Mouse (Mus musculus) midbrain, embryonic 14.5 days (tissue): ENCODE results near the gene Misp. TPM values are rescaled to one million over a fixed set of nuclear protein-coding genes. Genes with fewer than 3 reads are reported as not detected.

ENCODE experiments used
- ATAC-seq: fragments of 200-750 bp; cut with Nextera tagmentation; 2 replicates; pipeline ENCODE4 v1.8.0; 2017; ENCODE audit warnings: moderate number of reproducible peaks, moderate library complexity; ENCODE audit not compliant: low FRiP score, low TSS enrichment
- DNase-seq: peaks from one replicate; pipeline ENCODE4 v3.0.0-alpha.2; 2015
- H3K27ac ChIP-seq: fragments of 300-500 bp; sonication (generic); replicated peaks from 2 replicates; pipeline ENCODE4 v1.5.1; 2014; ENCODE audit warnings: mild to moderate bottlenecking, low read depth, low read length, moderate library complexity
- H3K27me3 ChIP-seq: fragments of 300-500 bp; sonication (generic); 2 replicates; pipeline ENCODE4 v1.6.1; 2014; ENCODE audit warnings: low read length, control low read depth, mixed read lengths; ENCODE audit not compliant: control insufficient read depth, insufficient read depth
- H3K36me3 ChIP-seq: fragments of 300-500 bp; sonication (generic); 2 replicates; pipeline ENCODE4 v1.6.1; 2014; ENCODE audit warnings: low read length, control low read depth; ENCODE audit not compliant: control insufficient read depth, insufficient read depth
- H3K4me1 ChIP-seq: fragments of 300-500 bp; sonication (generic); 2 replicates; pipeline ENCODE4 v1.6.1; 2014; ENCODE audit warnings: mild to moderate bottlenecking, antibody characterized with exemption, low read length, control low read depth; ENCODE audit not compliant: control insufficient read depth, insufficient read depth
- H3K4me2 ChIP-seq: fragments of 300-500 bp; sonication (generic); 2 replicates; pipeline ENCODE4 v1.6.1; 2014; ENCODE audit warnings: mild to moderate bottlenecking, low read length, moderate library complexity
- H3K4me3 ChIP-seq: fragments of 300-500 bp; sonication (generic); replicated peaks from 2 replicates; pipeline ENCODE4 v1.5.1; 2014; ENCODE audit warnings: low read depth, low read length
- H3K9ac ChIP-seq: fragments of 300-500 bp; sonication (generic); replicated peaks from 2 replicates; pipeline ENCODE4 v1.6.1; 2014; ENCODE audit warnings: mild to moderate bottlenecking, low read length, moderate library complexity
- H3K9me3 ChIP-seq: fragments of 300-500 bp; sonication (generic); 2 replicates; pipeline ENCODE4 v1.6.1; 2016; ENCODE audit warnings: low read length, control low read depth, mixed read lengths; ENCODE audit not compliant: control insufficient read depth
- WGBS: fragments of 180-500 bp; shearing (Covaris S2); extraction: QIAGEN DNeasy Blood & Tissue Kit; methylation state at CpG from one replicate; pipeline ENCODE4 v1.1.7; 2014; 5-methylcytosine and 5-hydroxymethylcytosine counted together
- polyA plus RNA-seq: library from polyadenylated mRNA; unstranded; fragments of >200 nt; fragmentation: Nextera tagmentation; extraction: Ambion mirVana; gene quantifications from 2 replicates; pipeline ENCODE4 v1.2.1, GENCODE M21; 2014

Misp gene
- polyA plus RNA-seq, 1 experiment from 2014 or later: 0.45 TPM

- no peaks in the 10 kb centered on the region for H3K4me1 ChIP-seq
- ATAC-seq (no peak), DNase-seq (no peak)
- no peak overlapping the region for H3K27ac ChIP-seq
- H3K36me3 ChIP-seq: peaks cover 32% of the 10 kb centered on the region
- no peak overlapping the region for H3K4me2 ChIP-seq
- H3K4me3 ChIP-seq: no peak overlapping the region
- no peaks in the 10 kb centered on the region for H3K27me3 ChIP-seq
- WGBS: 34% methylated on average over 17 of the region's 17 CpGs
- H3K9ac ChIP-seq: 0 out of 2 replicates have a peak overlapping the region, but pooled peaks have one; percentile 12
- no peaks in the 10 kb centered on the region for H3K9me3 ChIP-seq
Observed at GRCm38 (mm10) chr10:79822372-79822771, 1.6 kb downstream of the Misp start.

- H3K27ac ChIP-seq: no peak overlapping the region
- no peaks in the 10 kb centered on the region for H3K4me1 ChIP-seq
- WGBS: 77% methylated on average over 6 of the region's 6 CpGs
- no peaks in the 10 kb centered on the region for H3K9me3 ChIP-seq
- peaks cover 29% of the 10 kb centered on the region for H3K36me3 ChIP-seq
- no peak overlapping the region for H3K9ac ChIP-seq
- no peak for ATAC-seq
- H3K4me3 ChIP-seq: no peak overlapping the region
- no peak overlapping the region for H3K4me2 ChIP-seq
- no peaks in the 10 kb centered on the region for H3K27me3 ChIP-seq
- no peak for DNase-seq
Observed at GRCm38 (mm10) chr10:79823011-79823410, 2.2 kb downstream of the Misp start.

- ATAC-seq (no peak), DNase-seq (no peak)
- Histone ChIP-seq H3K9ac (no peak overlapping the region), H3K27me3 (no peaks in the 10 kb centered on the region), H3K4me2 (no peak overlapping the region), H3K4me3 (no peak overlapping the region), H3K36me3 (peaks cover 16% of the 10 kb centered on the region), H3K4me1 (no peaks in the 10 kb centered on the region), H3K9me3 (no peaks in the 10 kb centered on the region), H3K27ac (no peak overlapping the region)
- 77% methylated on average over 6 of the region's 6 CpGs for WGBS
Observed at GRCm38 (mm10) chr10:79824413-79824812, 3.6 kb downstream of the Misp start.

GRCm38 (mm10) chr10:79831583-79831982 is 10.8 kb downstream of the Misp start:
- no peak overlapping the region for H3K4me2 ChIP-seq
- no peaks in the 10 kb centered on the region for H3K9me3 ChIP-seq
- DNase-seq: no peak
- H3K4me1 ChIP-seq: no peaks in the 10 kb centered on the region
- WGBS: 90% methylated on average over 3 of the region's 3 CpGs
- H3K27me3 ChIP-seq: no peaks in the 10 kb centered on the region
- H3K4me3 ChIP-seq: no peak overlapping the region
- ATAC-seq: no peak
- no peaks in the 10 kb centered on the region for H3K36me3 ChIP-seq
- no peak overlapping the region for H3K9ac ChIP-seq
- no peak overlapping the region for H3K27ac ChIP-seq

GRCm38 (mm10) chr10:79832026-79832785 is 11.4 kb downstream of the Misp start:
- no peak for ATAC-seq
- H3K4me3 ChIP-seq: no peak overlapping the region

GRCm38 (mm10) chr10:79832786-79833181 is 12.0 kb downstream of the Misp start:
- H3K4me2 ChIP-seq: no peak overlapping the region
- WGBS: 72% methylated on average over 9 of the region's 9 CpGs
- no peaks in the 10 kb centered on the region for H3K36me3 ChIP-seq
- no peak overlapping the region for H3K9ac ChIP-seq
- DNase-seq: no peak
- ATAC-seq: no peak
- no peaks in the 10 kb centered on the region for H3K4me1 ChIP-seq
- no peak overlapping the region for H3K27ac ChIP-seq
- no peaks in the 10 kb centered on the region for H3K9me3 ChIP-seq
- no peaks in the 10 kb centered on the region for H3K27me3 ChIP-seq
- H3K4me3 ChIP-seq: no peak overlapping the region

More at GRCm38 (mm10) chr10:79832026-79832785, 11.4 kb downstream of the Misp start:
- Histone ChIP-seq H3K27ac (no peak overlapping the region), H3K9me3 (no peaks in the 10 kb centered on the region), H3K4me2 (no peak overlapping the region), H3K4me1 (no peaks in the 10 kb centered on the region), H3K36me3 (no peaks in the 10 kb centered on the region), H3K9ac (no peak overlapping the region), H3K27me3 (no peaks in the 10 kb centered on the region)
- DNase-seq: no peak
- WGBS: 77% methylated on average over 7 of the region's 7 CpGs

GRCm38 (mm10) chr10:79834769-79835398 is 14.1 kb downstream of the Misp start:
- peak; percentile 40; the same call in 1 of the 2 replicates for ATAC-seq
- no peaks in the 10 kb centered on the region for H3K36me3 ChIP-seq
- WGBS: 27% methylated on average over 9 of the region's 9 CpGs
- no peak overlapping the region for H3K4me2 ChIP-seq
- peak; percentile 89 for DNase-seq
- H3K4me1 ChIP-seq: no peaks in the 10 kb centered on the region
- H3K9me3 ChIP-seq: no peaks in the 10 kb centered on the region
- H3K9ac ChIP-seq: no peak overlapping the region
- H3K27me3 ChIP-seq: no peaks in the 10 kb centered on the region
- no peak overlapping the region for H3K4me3 ChIP-seq
- no peak overlapping the region for H3K27ac ChIP-seq

- Histone ChIP-seq H3K9me3 (no peaks in the 10 kb centered on the region), H3K4me2 (no peak overlapping the region), H3K4me1 (peaks cover 9% of the 10 kb centered on the region), H3K27ac (no peak overlapping the region), H3K4me3 (no peak overlapping the region), H3K36me3 (no peaks in the 10 kb centered on the region), H3K27me3 (no peaks in the 10 kb centered on the region), H3K9ac (no peak overlapping the region)
- ATAC-seq (no peak), DNase-seq (no peak)
- 94% methylated on average over 3 of the region's 3 CpGs for WGBS
Observed at GRCm38 (mm10) chr10:79836918-79837317, 16.1 kb downstream of the Misp start.

GRCm38 (mm10) chr10:79838151-79838550 is 17.4 kb downstream of the Misp start:
- Histone ChIP-seq H3K27me3 (no peaks in the 10 kb centered on the region), H3K4me1 (peaks cover 10% of the 10 kb centered on the region), H3K9me3 (no peaks in the 10 kb centered on the region), H3K4me2 (no peak overlapping the region), H3K9ac (no peak overlapping the region), H3K36me3 (no peaks in the 10 kb centered on the region), H3K4me3 (no peak overlapping the region), H3K27ac (no peak overlapping the region)
- no peak for ATAC-seq
- WGBS: 75% methylated on average over 2 of the region's 2 CpGs
- DNase-seq: no peak
